Mouse (Mus musculus): ENCODE results near the gene Dazl.

GRCm38 (mm10) chr17:50231206-50231605, 62.2 kb downstream of the Dazl start:
- TF ChIP-seq CTCF (IDR thresholded peaks at IDR 0.05) (no peak), EP300 (IDR thresholded peaks at IDR 0.05) (no peak)

All from lung, postnatal 0 days (tissue).